Mouse (Mus musculus): ENCODE measurements around the gene Ttyh3. TPM values are rescaled to one million over a fixed set of nuclear protein-coding genes. Genes with fewer than 3 reads are reported as not detected.

Gene Ttyh3
- polyA plus RNA-seq, 1 experiment from 2014 or later = 21.4 TPM

DNA sequence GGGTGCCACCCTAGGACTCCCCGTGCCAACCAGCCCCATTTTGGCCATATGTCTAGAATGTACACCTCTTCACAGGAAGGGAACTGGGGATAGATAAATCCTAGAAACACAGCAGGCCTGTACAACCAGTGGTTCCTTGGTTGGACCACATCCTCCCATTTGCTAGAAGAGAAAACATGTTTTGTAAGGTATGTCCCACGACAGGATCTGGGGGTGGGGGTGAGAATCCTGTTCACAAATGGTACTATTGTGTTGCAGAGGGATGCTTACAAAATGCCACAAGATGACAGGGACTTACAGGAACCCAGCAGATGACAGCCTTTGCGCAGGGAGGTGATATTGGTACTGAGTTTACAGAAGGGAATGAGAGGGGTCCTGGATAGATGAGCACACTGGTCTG, 10.8 kb downstream of the Ttyh3 start:
- no peaks in the 10 kb centered on the region for H3K9me3 ChIP-seq (ENCODE audit: control insufficient read depth)
- no peaks in the 10 kb centered on the region for H3K4me1 ChIP-seq (replicated peaks; ENCODE audit: control insufficient read depth, insufficient read depth, low read length)
- no peak overlapping the region for H3K9ac ChIP-seq (ENCODE audit: low read depth, low read length)
- ATAC-seq = no peak
- peaks cover 35% of the 10 kb centered on the region for H3K36me3 ChIP-seq (ENCODE audit: control insufficient read depth, insufficient read depth)
- H3K27me3 ChIP-seq (replicated peaks; ENCODE audit: control insufficient read depth, insufficient read depth, low read length) = no peaks in the 10 kb centered on the region
- WGBS = 90% methylated on average over 3 of the region's 3 CpGs
- no peak overlapping the region for H3K4me3 ChIP-seq (ENCODE audit: low read depth, low read length)
- H3K27ac ChIP-seq (ENCODE audit: low read depth, low read length) = no peak overlapping the region
- H3K4me2 ChIP-seq (replicated peaks; ENCODE audit: low read depth) = no peak overlapping the region
- no peak for TF ChIP-seq CTCF (IDR thresholded peaks at IDR 0.05; ENCODE audit: low read depth)

DNA sequence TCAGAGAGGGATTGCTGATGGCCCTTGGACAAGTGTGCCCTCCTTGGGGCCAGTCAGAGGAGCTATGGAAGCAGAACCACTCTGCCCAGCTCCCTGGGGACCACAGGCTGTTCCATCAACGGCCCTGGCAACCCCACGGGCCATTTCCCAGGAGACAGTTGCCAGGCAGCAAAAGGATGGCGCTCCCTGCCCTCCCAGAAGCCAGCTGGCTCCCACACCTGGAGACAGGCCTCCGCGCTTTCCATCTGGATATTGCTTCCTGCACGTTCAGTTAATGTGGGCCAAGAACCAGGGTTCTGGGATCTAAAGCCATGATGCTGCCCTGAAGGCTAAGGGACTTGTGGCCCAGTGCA, 11.8 kb downstream of the Ttyh3 start:
- Histone ChIP-seq H3K27me3 (replicated peaks; ENCODE audit: control insufficient read depth, insufficient read depth, low read length) (no peaks in the 10 kb centered on the region), H3K4me2 (replicated peaks; ENCODE audit: low read depth) (no peak overlapping the region), H3K27ac (ENCODE audit: low read depth, low read length) (no peak overlapping the region), H3K36me3 (ENCODE audit: control insufficient read depth, insufficient read depth) (peaks cover 44% of the 10 kb centered on the region), H3K4me1 (replicated peaks; ENCODE audit: control insufficient read depth, insufficient read depth, low read length) (no peaks in the 10 kb centered on the region), H3K4me3 (ENCODE audit: low read depth, low read length) (no peak overlapping the region), H3K9ac (ENCODE audit: low read depth, low read length) (no peak overlapping the region), H3K9me3 (ENCODE audit: control insufficient read depth) (no peaks in the 10 kb centered on the region)
- TF ChIP-seq CTCF (IDR thresholded peaks at IDR 0.05; ENCODE audit: low read depth) = no peak
- ATAC-seq = no peak
- WGBS = 90% methylated on average over 6 of the region's 6 CpGs

DNA sequence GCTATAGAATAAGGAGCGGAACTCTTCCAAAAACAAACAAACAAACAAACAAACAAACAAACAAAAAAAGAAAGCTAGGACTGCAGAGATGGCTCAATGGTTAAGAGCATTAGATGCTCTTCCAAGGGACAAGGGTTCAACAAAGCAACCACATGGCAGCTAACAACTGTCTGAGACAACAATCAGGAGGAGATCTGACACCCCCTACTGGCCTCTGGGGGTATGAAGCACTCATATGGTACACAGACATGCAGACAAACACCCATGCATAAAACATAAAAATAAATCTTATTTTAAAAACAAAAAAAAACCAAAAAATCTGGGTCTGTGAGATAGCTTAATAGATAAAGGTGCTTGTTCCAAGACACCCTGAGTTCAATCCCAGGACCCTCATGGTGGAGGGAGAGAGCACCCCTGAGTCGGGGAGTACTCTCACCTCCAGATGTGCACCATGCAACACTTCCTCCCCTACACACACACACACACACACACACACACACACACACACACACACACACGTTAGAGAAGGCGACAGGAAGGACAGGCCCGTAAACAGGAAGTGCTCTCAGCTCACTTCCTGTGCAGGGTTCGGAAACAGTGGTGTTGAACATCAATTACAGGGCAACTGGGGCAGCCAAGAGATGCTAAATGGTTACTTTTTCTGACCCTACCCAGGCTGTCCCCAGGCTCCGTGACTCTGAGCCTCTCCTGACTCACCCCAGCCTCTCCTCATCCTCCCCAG, 12.3 kb downstream of the Ttyh3 start:
- no peak overlapping the region for H3K27ac ChIP-seq (ENCODE audit: low read depth, low read length)
- ATAC-seq = 0 out of 2 replicates have a peak, but pooled peaks have one; percentile 14
- no peak overlapping the region for H3K9ac ChIP-seq (ENCODE audit: low read depth, low read length)
- no peaks in the 10 kb centered on the region for H3K27me3 ChIP-seq (replicated peaks; ENCODE audit: control insufficient read depth, insufficient read depth, low read length)
- no peak overlapping the region for H3K4me2 ChIP-seq (replicated peaks; ENCODE audit: low read depth)
- peaks cover 50% of the 10 kb centered on the region for H3K36me3 ChIP-seq (ENCODE audit: control insufficient read depth, insufficient read depth)
- no peak overlapping the region for H3K4me3 ChIP-seq (ENCODE audit: low read depth, low read length)
- H3K9me3 ChIP-seq (ENCODE audit: control insufficient read depth) = no peaks in the 10 kb centered on the region
- TF ChIP-seq CTCF (IDR thresholded peaks at IDR 0.05; ENCODE audit: low read depth) = peak; percentile 31; the same call in 1 of the 2 replicates
- 74% methylated on average over 7 of the region's 7 CpGs for WGBS
- H3K4me1 ChIP-seq (replicated peaks; ENCODE audit: control insufficient read depth, insufficient read depth, low read length) = no peaks in the 10 kb centered on the region

DNA sequence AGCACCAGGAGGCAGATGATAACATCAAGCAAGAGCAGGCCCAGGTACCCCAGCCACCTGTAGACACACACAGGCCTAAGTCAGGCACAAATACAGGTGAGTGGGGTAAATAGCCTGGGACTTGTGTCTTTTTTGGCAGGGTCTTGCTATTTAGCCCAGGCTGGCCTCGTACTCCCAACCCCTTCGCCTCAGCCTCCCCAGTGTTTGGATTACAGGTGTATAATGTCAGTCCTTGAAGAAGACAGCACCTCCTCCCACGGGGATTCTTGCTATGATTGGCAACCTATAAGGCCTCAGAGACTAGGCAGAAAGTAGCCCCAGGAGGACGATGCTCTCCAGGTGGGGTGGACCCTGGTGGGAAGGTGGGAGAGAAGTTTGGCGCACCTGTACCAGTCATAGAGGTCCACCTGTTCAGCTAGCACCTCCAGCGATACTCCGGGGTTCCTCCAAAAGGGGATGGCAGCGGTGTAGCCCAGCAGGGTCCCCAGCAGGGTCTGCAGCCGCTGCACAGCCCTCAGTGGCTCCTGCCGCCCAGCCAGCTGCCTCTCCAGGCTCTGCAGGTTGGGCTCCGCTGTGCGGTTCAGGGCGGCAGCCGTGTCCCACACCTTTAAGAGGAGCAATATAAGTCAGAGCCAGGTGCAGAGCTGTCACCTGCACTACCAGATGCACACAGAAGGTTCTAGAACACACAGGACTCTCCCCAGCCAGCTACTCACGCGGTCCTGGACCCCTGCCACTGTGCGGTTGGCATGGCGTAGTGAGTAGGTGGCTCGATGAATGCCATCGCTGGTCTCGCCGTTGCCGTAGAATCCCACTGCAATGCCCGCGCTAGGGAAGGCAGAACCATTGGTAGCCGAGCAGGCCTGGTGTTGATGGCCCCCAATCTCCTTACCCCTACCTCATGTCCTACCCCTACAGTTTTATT, 13.8 kb downstream of the Ttyh3 start:
- Histone ChIP-seq H3K9ac (ENCODE audit: low read depth, low read length) (no peak overlapping the region), H3K27me3 (replicated peaks; ENCODE audit: control insufficient read depth, insufficient read depth, low read length) (no peaks in the 10 kb centered on the region), H3K27ac (ENCODE audit: low read depth, low read length) (no peak overlapping the region), H3K36me3 (ENCODE audit: control insufficient read depth, insufficient read depth) (peaks cover 50% of the 10 kb centered on the region), H3K4me3 (ENCODE audit: low read depth, low read length) (no peak overlapping the region), H3K4me2 (replicated peaks; ENCODE audit: low read depth) (no peak overlapping the region), H3K9me3 (ENCODE audit: control insufficient read depth) (no peaks in the 10 kb centered on the region), H3K4me1 (replicated peaks; ENCODE audit: control insufficient read depth, insufficient read depth, low read length) (no peaks in the 10 kb centered on the region)
- no peak for TF ChIP-seq CTCF (IDR thresholded peaks at IDR 0.05; ENCODE audit: low read depth)
- 92% methylated on average over 26 of the region's 26 CpGs for WGBS
- ATAC-seq = no peak

DNA sequence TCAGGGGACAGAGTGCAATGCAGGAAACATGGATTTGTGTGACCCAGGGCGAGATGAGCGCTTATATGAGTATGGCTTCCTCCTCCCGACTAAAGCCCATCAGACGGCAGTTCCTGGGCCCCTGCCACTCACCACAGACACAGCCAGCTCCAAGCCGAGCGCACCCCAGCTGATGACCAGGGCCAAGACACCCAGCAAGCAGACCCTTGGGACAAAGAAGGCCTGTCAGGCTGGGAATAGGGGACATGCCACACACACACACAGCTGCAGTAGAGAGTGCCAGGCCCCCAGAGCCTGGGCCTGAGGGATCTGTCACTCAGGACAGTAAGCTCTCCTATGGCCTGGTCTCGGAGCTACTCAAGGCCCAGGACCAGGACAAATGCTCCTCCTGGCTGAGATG, 15.4 kb downstream of the Ttyh3 start:
- Histone ChIP-seq H3K4me1 (replicated peaks; ENCODE audit: control insufficient read depth, insufficient read depth, low read length) (no peaks in the 10 kb centered on the region), H3K36me3 (ENCODE audit: control insufficient read depth, insufficient read depth) (peaks cover 65% of the 10 kb centered on the region), H3K4me3 (ENCODE audit: low read depth, low read length) (no peak overlapping the region), H3K4me2 (replicated peaks; ENCODE audit: low read depth) (no peak overlapping the region), H3K27ac (ENCODE audit: low read depth, low read length) (no peak overlapping the region), H3K27me3 (replicated peaks; ENCODE audit: control insufficient read depth, insufficient read depth, low read length) (no peaks in the 10 kb centered on the region), H3K9me3 (ENCODE audit: control insufficient read depth) (no peaks in the 10 kb centered on the region), H3K9ac (ENCODE audit: low read depth, low read length) (no peak overlapping the region)
- 74% methylated on average over 6 of the region's 7 CpGs for WGBS
- no peak for TF ChIP-seq CTCF (IDR thresholded peaks at IDR 0.05; ENCODE audit: low read depth)
- ATAC-seq = no peak

DNA sequence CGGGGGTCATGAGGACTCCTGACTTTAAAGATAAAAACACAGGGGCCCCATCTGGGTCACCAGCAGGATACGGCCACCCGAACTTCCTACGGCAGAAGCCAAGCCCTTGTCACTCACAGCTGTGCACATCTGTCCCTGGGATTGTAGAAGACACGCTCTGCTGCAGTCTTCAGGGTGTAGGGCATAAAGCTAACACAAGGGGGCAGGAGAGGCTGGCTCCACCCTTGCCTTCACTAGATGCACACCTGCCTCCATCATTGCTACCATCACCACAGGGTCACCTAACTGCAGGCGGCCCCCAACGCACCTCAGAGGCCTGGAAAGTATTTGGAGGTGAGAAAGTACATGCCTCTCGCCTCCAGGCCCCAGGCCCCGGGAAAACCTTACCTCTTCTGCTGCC, 19.8 kb downstream of the Ttyh3 start:
- TF ChIP-seq CTCF (IDR thresholded peaks at IDR 0.05; ENCODE audit: low read depth) = peak; percentile 81
- Histone ChIP-seq H3K9me3 (ENCODE audit: control insufficient read depth) (no peaks in the 10 kb centered on the region), H3K4me1 (replicated peaks; ENCODE audit: control insufficient read depth, insufficient read depth, low read length) (no peaks in the 10 kb centered on the region), H3K27me3 (replicated peaks; ENCODE audit: control insufficient read depth, insufficient read depth, low read length) (no peaks in the 10 kb centered on the region), H3K4me3 (ENCODE audit: low read depth, low read length) (no peak overlapping the region), H3K27ac (ENCODE audit: low read depth, low read length) (peak overlapping the region; percentile 28; the same call in 1 of the 2 replicates), H3K4me2 (replicated peaks; ENCODE audit: low read depth) (no peak overlapping the region), H3K36me3 (ENCODE audit: control insufficient read depth, insufficient read depth) (peaks cover 82% of the 10 kb centered on the region), H3K9ac (ENCODE audit: low read depth, low read length) (no peak overlapping the region)
- no peak for ATAC-seq
- WGBS = 90% methylated on average over 9 of the region's 9 CpGs
